Mouse (Mus musculus) left cerebral cortex, adult 18-20 months (tissue): ENCODE results near the gene Gcnt2. TPM values are rescaled to one million over a fixed set of nuclear protein-coding genes. Genes with fewer than 3 reads are reported as not detected.

Experiments used
- DNase-seq, 2 experiments: peaks; one replicate each; pipeline ENCODE4 v3.0.0; 2021 to 2022; ENCODE audit warnings: low spot score in 2 of 2, mixed read lengths in 1 of 2
- total RNA-seq, 2 experiments: library from RNA; stranded (reverse); gene quantifications; 2 replicates each; pipeline ENCODE4 v1.2.3; 2021

Gene Gcnt2
- total RNA-seq, 2 experiments from 2014 or later: 21.5 to 26.9 TPM

DNA sequence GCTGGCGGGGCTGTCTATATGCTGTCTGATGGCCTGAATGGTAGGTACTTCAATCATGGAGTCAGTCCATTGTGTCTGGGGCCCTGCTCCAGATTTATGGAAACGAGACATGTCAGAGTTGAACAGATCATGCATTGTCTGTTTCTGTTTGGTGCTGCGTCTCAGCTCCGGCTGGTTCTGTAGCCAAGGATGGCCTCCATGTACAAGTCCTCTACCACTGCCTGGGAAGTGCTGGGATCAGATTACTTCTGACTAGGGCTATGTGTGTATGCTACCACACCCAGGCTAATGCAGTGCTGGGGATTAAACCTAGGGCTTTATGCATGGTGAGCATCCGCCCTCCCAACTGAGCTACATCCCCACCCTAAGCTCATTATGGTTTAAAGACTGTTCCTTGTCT is 78.0 kb downstream of the Gcnt2 start:
- no peak for DNase-seq

DNA sequence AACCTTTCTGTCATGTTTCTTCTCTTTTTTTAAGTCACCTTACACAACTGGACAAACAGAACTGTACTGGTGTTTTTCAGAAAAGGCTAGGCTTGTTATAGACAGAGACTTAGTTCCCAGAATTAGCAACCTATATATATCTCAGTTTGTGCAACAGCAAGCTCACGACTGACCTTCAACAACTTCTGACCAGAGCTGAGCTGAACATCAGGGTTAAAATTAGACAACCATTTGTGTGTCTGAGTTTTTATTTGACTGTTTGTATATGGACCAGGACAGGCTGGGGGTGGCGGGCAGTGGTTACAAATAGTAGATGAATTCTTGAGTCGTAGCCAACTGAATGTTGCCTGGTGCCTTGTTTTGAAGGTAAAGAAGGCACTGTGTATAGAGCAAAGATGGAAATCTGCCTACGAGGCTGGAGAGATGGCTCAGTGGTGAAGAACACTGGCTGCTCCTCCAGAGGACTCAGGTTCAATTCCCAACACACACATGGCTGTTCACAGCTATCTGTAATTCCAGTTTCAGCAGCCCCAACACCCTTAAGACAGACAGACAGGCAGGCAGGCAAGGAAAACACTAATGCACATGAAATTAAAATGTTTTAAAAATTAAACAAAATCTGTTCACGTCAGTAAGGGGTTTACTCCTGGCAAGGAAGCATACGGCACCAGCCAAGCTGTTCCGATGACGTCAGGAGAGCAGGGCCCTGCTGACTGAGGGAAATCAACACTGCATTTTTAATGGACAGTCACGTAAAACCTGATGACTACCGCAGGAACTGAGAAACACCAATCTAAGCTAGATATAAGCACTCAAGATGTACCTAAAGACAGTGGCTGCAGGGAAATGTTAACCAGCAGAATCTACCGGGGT is 79.2 kb downstream of the Gcnt2 start:
- DNase-seq: no peak

DNA sequence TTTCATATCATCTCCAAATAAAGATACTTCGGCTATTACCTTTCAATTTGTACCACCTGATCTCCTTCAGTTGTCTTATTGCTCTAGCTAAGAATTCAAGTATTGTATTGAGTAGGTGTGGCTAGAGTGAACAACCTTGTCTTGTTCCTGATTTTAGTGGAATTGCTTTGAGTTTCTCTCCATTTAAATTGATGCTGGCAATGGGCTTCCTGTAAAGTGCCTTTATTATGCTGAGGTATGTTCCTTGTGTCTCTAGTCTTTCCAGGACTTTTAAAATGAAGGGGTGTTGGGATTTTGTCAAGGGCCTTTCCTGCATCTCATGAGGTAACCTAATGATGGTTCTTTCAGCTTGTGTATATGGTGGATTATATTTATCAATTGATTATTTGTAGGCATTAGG is 83.5 kb downstream of the Gcnt2 start:
- no peak for DNase-seq

DNA sequence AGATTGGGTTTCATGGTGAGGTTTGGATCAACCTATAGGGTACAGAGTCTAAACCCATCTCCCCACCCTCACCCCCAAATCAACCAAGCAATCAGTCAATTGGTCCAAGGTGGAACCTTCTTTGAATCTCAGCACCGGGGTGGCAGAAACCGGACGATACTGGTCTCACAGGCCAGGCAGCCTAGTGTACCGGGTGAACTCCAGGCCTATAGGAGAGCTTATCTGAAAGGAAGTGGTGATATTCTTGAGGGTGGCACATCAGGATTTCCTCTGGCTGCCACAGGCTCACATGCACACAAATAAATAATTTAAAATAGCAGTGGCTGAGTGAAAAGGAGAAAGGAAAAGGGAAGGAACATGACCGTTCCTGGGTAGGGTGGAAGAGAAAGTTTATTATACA is 84.4 kb downstream of the Gcnt2 start:
- DNase-seq: no peak

DNA sequence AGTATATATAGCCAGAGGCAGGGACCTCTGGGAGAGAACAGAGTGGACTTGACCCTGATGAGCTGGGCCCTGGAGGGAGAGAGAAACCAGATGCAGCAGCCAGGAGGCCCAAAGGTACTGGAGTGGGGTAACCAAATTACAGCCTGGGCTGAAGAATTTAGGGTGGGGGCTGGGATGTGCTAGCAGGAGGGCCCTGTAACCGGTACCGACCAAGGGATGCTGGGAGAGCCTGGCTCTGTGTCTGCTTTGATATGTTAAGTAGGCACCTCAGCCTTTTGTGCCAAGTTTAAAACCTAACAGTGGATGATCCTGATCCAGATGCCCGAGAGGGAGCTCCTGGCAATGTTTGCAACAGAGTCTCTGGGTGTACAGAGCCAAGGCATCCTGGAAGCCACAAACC is 84.8 kb downstream of the Gcnt2 start:
- DNase-seq: no peak

DNA sequence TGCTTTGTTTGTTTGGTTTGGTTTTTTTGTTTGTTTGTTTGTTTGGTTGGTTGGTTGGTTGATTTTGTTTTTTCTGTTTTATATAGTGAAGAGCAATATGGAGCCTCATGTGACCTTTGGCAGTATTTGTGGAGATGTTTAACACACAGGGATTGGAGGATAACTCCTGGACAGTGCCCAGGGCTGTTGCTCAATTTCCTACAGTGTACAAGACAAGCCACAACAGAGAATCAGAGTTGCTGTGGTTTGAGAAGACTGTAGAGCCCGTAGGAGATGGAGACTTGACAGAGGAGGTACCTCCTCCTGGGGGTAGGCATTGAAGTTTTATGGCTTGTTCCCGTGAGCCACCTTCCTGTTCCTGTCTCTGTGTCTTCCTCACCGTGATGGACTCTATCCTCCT is 87.0 kb downstream of the Gcnt2 start:
- DNase-seq: no peak

DNA sequence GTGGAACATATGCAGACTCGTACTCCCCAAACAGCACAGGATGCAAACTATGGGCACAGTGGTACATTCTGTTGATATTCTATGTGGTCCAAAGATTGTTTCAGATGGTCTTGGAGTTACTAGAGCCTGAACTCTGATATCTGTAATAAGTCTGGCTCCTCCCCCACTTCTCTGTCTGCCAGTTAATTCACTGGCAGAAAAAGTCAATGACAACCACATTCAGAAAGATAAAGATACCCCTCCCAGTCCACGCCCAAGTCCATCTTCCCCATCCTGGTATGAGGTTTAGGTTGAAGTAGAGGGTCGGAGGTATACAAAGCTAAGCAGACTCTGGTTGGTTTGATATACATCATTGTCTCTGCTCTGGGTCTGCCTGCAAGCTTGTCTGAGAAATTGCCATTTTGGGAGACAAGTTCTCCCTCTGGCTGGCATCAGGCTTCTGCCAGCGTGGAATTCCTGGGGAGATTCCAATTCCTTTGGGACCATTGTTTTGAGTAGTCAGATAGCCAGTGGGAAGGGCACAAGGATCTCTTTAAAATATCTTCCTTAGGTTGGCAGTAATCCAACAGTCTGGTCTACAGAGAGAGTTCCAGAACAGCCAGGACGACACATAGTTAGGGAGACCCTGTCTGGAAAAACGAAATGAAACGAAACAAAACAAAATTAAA is 88.1 kb downstream of the Gcnt2 start:
- DNase-seq: no peak

DNA sequence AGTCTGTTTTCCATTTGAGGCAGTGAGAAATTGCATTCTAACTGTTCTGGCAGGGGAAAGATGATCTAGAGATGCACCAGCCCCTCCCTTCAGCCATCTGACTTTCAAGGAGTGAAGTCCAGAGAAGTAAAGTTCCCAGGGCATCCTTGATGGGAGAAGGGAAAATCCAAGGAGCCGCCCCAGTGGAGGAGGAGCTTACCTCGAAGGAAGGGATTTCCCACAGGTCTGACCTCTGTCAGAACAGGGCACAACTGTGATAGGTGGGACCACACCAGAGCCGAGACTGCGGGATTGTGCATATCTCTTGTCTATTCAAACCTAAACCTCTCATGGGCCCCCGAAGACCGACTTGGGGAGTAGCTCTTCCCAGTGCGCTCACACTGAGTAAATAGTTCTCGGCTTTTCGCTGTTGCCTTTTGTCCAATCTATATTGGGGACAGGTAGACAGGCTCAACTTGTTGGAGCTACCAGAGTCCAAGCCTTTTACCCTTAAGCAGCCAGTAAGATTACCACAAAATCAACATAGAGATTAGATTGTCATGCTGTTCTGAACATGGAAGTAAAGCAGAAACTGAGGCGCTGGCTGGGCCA is 91.9 kb downstream of the Gcnt2 start:
- DNase-seq: no peak

DNA sequence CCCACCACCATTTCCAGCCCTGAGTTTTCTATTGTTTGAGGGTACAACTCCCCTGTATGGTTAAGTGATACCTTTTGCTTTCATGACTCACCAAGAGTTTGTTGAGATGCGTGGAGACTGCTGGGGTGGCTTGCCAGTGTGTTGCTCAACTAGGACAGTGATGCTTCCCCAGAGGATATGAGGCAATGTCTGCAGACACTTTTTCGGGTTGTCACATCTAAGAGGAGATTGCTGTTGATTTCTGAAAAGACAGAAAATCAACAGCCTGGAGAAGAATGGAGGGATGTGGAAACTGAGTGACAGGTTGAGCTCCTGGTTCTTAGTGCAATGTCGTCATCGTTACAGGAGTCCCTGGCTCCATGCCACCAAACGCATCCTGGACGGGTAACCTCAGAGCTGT is 93.7 kb downstream of the Gcnt2 start:
- no peak for DNase-seq

DNA sequence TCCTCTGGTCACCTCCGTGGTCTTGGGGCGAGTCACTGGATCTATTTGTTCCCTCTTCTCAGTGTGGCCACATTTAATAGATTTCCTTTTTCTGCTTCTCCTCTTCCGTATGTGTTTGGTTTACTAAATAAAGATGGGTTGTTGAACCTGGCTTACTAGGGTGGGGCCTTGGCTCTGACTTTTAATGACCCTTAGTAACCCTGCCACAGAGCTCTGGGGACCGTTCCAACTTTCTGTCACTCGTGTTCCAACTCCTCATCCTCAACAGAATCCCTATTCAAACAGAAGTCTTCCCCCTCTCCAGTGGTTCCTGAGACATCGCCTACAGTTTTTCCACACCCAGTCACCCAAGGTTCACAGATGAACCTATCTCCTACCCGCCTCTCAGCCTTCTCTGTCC is 96.2 kb downstream of the Gcnt2 start:
- DNase-seq: no peak

DNA sequence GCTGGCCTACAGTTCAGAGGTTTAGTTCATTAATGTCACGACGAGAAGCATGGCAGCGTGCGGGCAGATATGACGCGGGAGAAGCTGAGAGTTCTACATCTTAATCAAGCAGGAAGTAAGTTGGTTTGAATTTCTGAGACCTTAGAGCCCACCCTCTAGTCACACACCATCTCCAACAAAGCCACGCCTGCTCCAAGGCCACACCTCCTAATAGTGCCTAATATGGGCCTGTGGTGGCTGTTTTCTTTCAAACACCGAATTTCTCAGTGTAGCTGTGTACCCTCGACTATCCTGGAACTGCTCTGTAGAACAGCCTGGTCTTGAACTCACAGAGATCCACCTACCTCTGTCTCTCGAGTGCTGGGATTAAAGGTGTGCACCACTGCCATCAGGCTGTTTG is 108.1 kb downstream of the Gcnt2 start:
- no peak for DNase-seq

DNA sequence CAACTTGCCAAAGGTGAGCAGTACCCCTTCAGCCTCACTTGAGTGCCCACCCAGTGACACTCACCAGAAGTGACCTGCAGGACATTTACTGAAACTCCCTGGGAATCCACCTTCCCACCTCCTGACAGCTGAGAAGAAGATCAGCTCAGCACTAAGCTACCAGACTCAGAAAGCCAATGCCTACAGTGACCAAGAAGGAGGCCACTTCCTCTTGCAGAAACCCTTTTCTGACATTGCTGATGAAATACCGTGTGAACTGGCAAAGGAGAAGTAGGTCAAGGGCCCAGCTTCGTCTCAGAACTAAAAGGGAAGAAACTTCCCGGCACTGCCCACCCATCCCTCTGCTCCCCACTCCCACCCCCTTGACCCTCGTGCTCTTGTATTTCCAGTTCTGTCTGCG is 109.0 kb downstream of the Gcnt2 start:
- DNase-seq: no peak

DNA sequence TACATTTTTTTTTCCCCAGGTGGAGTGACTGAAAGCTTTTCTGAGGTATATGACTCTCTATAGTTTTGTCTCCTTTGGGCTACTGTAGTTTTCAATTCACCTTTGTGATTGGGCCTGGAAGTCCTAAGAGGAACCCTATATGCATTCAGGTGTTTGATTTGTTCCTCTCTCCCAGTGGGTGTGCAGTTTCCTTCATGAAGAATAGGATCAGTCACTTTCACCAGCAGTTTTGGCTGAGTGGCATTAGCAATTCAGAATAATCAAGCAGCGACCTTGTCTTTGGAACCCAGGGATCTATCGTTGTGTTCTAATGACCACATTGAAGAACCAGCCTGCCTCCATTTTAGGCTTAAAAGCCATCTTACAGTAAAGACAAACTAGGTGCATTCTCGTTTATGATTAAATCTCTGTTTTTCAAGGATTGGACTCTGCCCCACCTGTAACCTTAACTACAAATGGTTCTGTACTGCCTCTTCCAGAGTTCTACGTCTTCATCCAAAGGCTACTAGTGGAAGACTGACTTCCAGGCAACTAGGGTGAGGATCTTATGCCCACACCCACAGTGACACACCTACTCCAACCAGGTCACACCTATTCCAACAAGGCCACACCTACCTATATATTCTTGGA is 110.3 kb downstream of the Gcnt2 start:
- DNase-seq: no peak

DNA sequence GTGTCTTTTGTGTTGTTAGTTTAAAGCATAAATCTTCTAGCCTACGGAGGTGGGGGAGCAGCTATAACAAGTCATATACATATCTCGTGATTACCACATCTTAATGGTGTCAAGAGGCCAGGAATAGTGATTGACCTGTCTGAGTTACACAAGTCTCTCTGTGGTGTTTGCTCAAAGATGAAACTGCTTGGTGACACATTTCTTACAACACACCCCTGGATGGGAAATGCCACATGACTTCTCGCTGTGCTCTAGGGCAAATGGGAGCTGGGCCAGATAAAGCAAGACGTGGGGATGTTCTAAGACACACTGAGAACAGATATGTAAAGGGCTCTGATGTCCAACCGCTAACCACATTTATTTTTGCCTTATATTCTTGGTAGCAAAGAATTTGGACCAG is 111.7 kb downstream of the Gcnt2 start:
- DNase-seq: no peak

DNA sequence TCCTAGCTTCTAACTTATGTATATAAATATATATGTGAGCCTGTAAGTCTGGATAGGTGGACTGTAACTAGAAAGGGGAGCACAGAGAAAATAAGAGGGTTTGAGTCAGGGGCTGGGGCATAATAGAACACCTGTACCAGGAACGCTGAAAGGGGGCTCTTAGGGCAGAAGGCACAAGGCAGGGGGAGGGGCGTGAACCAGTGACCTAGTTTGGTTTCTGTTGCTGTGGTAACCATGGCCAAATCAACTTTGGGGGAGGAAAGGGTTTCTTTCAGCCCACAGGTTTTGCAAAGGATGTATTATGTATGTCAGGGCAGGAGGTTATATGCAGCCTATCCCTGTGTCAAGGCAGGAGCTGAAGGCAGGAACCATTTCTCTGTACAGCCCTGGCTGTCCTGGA is 112.3 kb downstream of the Gcnt2 start:
- DNase-seq: no peak

DNA sequence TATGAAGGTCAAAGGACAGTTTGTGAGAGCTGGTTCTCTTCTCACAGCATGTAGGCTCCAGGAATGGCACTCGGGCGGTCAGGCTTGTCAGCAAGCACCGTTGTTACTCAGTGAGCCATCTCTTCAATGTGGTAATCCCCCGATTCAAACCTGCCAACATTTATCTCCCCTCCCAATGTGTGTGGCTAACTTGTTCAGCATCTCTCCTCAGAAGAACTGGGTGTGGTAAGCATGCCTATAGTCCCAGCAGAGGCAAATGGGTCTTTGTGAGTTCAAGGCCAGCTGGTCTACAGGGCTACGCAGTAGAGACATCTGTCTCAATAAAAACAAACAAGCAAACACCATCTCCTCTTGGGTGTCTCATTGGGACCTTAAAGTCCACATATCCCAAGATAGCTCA is 113.4 kb downstream of the Gcnt2 start:
- DNase-seq: no peak

DNA sequence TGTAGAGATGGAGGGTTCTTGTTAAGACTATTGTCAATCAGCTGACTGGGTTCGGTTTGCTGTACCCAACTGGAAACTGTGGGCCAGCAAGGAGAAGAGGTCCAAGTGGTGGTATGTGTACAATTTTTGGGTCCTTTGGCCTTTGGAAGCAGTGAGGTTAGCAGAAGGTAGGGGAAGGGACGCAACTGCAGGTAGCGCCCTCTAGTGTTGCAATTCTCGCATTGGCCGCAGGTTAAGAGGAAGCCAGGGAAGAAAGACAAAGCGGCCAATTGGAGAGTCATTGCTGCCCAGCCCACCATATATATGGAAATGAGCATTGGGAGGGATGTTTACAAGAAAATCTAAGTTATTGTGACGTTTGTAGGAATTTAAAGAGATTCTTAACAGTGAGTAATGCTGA is 118.1 kb downstream of the Gcnt2 start:
- DNase-seq: peak; percentile 34 to 60

DNA sequence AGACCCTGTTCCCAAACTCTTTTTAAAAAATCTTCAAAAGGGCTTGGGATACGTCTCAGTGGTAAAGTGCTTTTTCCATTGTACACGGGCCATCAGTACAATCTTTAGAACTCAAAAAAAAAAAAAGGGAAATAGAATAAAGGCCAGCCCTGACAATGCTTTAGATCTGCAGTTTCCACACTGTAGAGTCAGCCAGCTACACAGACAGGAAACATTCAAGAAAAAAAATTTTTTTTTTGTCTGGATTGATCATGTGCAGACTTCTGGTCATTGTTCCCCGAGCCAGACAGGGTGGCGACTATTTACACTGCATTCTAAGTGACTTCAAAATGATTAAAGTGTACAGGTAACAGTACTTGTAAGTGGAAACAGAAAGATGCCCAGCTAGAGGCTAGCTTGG is 119.1 kb downstream of the Gcnt2 start:
- no peak for DNase-seq

DNA sequence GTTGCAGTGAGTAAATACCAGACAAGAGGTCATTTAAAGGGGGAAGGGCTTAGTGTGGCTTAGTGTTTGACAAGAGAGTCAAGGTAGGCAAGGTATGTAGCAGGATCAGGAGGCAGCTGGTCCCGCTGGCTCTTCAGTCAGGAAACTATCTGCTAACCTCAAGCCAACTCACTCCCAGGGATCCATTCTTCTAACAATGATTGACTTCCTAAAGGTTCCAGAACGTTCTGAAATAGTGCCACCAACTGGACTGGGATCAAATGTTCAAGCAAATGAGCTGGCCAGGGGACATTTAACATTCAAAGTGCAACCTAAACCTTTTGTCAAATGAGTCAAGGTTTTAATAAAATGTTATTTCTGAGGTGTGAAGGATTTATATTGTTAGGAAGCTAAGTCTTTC is 119.8 kb downstream of the Gcnt2 start:
- no peak for DNase-seq

DNA sequence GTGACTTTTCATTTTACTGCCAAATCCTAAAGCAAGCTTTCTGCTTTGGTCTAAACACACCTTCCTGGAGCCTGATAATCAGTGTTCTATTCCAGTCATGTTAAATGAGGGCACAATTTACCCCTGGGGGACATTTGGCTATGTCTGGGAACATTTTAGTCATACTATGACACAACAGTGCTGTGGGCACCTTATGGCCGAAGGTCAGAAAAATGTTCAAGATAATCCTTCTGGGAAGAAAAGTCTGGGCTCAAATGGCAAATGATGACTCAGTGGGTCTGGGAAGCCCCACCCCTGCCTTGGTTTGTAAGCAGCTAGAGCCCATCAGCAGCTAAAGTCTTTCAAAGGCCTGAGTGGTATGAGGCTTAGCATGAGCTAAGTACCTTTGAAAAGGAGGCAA is 123.2 kb downstream of the Gcnt2 start:
- DNase-seq: no peak

DNA sequence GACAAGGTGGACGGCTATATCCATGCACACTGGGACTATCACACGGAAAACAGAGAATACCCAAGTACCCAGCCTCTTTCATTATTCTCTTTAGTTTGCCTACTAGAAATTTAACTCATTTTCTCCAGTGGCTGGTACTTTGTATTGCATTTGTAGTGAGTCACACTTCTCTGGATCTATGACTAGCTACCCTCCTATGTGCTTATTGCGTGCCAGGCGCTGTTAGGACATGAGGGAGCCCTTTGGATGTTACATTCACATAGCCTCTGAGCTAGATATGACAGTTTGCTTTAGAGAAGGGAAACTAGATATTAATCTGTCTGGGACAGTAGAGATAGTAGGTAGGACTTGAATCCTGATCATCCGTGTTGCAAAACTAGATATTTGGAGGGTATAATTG is 126.5 kb downstream of the Gcnt2 start:
- no peak for DNase-seq
